ENCODE assay signal across 28 mouse cellular contexts in genomic region chr7:121053071-121053470, GRCm38 (mm10). TPM values are rescaled to one million over a fixed set of nuclear protein-coding genes. Genes with fewer than 3 reads are reported as not detected.
DNase-seq lines count a peak whose midpoint lies in the region; ATAC-seq and TF ChIP-seq lines count a peak whose summit lies in the region.
"Had no signal": no experiment of that assay in that cellular context is flagged by ENCODE, and none has a peak within 500 bp of the region (broad histone marks: within the 10 kb centered on the region; RNA-seq: fewer than 3 reads in every experiment).

No protein-coding gene starts in this region.

- no peak for TF ChIP-seq POLR2A in heart, adult 2 months (IDR thresholded peaks at IDR 0.05; ENCODE audit: insufficient read depth, low read depth, low read length)
- no peak for TF ChIP-seq POLR2A in lung, adult 2 months (IDR thresholded peaks at IDR 0.05; ENCODE audit: borderline replicate concordance, extremely low read depth, low read depth, low read length)

- intact Hi-C loops in heart, adult 2 months (cut with DNase I) = no loop called here

- TF ChIP-seq CTCF in heart, adult 2 months (IDR thresholded peaks at IDR 0.05) = no peak
- TF ChIP-seq CTCF in lung, adult 2 months (IDR thresholded peaks at IDR 0.05; ENCODE audit: insufficient read depth, low read length) = no peak
- no peak for TF ChIP-seq CTCF in midbrain, postnatal 0 days (IDR thresholded peaks at IDR 0.05)

- no peak overlapping the region for H3K27ac ChIP-seq in heart, adult 2 months
- peak overlapping the region; percentile 13; the same call in 1 of the 2 replicates for H3K27ac ChIP-seq in lung, embryonic 16.5 days (ENCODE audit: low read length)
- H3K27ac ChIP-seq in midbrain, embryonic 11.5 days (ENCODE audit: low read depth, low read length) = no peak overlapping the region
- no peak overlapping the region for H3K27ac ChIP-seq in midbrain, postnatal 0 days (ENCODE audit: low read depth, low read length)
- H3K27ac ChIP-seq: embryonic facial prominence, embryonic 12.5 days; embryonic facial prominence, embryonic 15.5 days; gastrocnemius, adult 2 months; heart, embryonic 10.5 days; heart, embryonic 13.5 days; hindbrain, embryonic 14.5 days; hindbrain, postnatal 0 days had no signal

- ATAC-seq in lung, embryonic 16.5 days (ENCODE audit: low read depth) = peak; percentile 92
- ATAC-seq in midbrain, embryonic 11.5 days (ENCODE audit: low FRiP score) = no peak
- no peak for ATAC-seq in midbrain, postnatal 0 days (ENCODE audit: low FRiP score)
- ATAC-seq: forebrain, embryonic 14.5 days; forebrain, postnatal 0 days; hindbrain, postnatal 0 days; inflammation-experienced regulatory T-cells, adult 6 months; Patski had no signal

- H3K27me3 ChIP-seq in heart, adult 2 months (ENCODE audit: control insufficient read depth, insufficient read depth, low read length) = no peaks in the 10 kb centered on the region
- H3K27me3 ChIP-seq in lung, embryonic 16.5 days (ENCODE audit: control insufficient read depth, insufficient read depth, low read depth, low read length) = no peaks in the 10 kb centered on the region
- no peaks in the 10 kb centered on the region for H3K27me3 ChIP-seq in midbrain, embryonic 11.5 days (ENCODE audit: control insufficient read depth, insufficient read depth, low read length)
- H3K27me3 ChIP-seq in midbrain, postnatal 0 days (ENCODE audit: insufficient read depth, low read length) = no peaks in the 10 kb centered on the region
- H3K27me3 ChIP-seq: embryonic facial prominence, embryonic 12.5 days; embryonic facial prominence, embryonic 15.5 days; heart, embryonic 13.5 days; Patski had no signal

- no peak overlapping the region for H3K4me3 ChIP-seq in heart, adult 2 months
- H3K4me3 ChIP-seq in lung, embryonic 16.5 days (ENCODE audit: low read length) = no peak overlapping the region
- H3K4me3 ChIP-seq in lung, adult 2 months (replicated peaks; ENCODE audit: extremely low read depth, low read depth, low read length) = no peak overlapping the region
- no peak overlapping the region for H3K4me3 ChIP-seq in midbrain, embryonic 11.5 days (ENCODE audit: low read depth, low read length)
- no peak overlapping the region for H3K4me3 ChIP-seq in midbrain, postnatal 0 days (ENCODE audit: low read depth, low read length)
- H3K4me3 ChIP-seq: embryonic facial prominence, embryonic 12.5 days; embryonic facial prominence, embryonic 15.5 days; gastrocnemius, adult 2 months; heart, embryonic 10.5 days; heart, embryonic 13.5 days had no signal

- TF ChIP-seq EP300 in heart, adult 2 months (IDR thresholded peaks at IDR 0.05; ENCODE audit: insufficient read depth, low read depth, low read length) = no peak

- H3K4me2 ChIP-seq in lung, embryonic 16.5 days (ENCODE audit: low read depth, low read length) = no peak overlapping the region
- H3K4me2 ChIP-seq in midbrain, embryonic 11.5 days = no peak overlapping the region
- H3K4me2 ChIP-seq in midbrain, postnatal 0 days (ENCODE audit: low read depth, low read length, poor library complexity, severe bottlenecking) = no peak overlapping the region
- H3K4me2 ChIP-seq: embryonic facial prominence, embryonic 12.5 days; embryonic facial prominence, embryonic 15.5 days; heart, embryonic 13.5 days; hindbrain, embryonic 14.5 days had no signal

- H3K9ac ChIP-seq in heart, adult 2 months (ENCODE audit: low read depth, low read length) = no peak overlapping the region
- H3K9ac ChIP-seq in lung, embryonic 16.5 days (ENCODE audit: low read length) = no peak overlapping the region
- H3K9ac ChIP-seq in midbrain, embryonic 11.5 days (ENCODE audit: low read length) = no peak overlapping the region
- H3K9ac ChIP-seq in midbrain, postnatal 0 days (replicated peaks; ENCODE audit: low read length, poor library complexity, severe bottlenecking) = no peak overlapping the region
- H3K9ac ChIP-seq: embryonic facial prominence, embryonic 12.5 days; embryonic facial prominence, embryonic 15.5 days; forebrain, postnatal 0 days; heart, embryonic 13.5 days; hindbrain, embryonic 14.5 days had no signal

- H3K4me1 ChIP-seq in heart, adult 2 months (ENCODE audit: control insufficient read depth, insufficient read depth, low read length) = no peaks in the 10 kb centered on the region
- 0 out of 2 replicates have a peak, but pooled peaks cover 4% of the 10 kb centered on the region for H3K4me1 ChIP-seq in lung, embryonic 16.5 days (replicated peaks; ENCODE audit: control insufficient read depth, insufficient read depth, low read length)
- no peaks in the 10 kb centered on the region for H3K4me1 ChIP-seq in lung, adult 2 months (ENCODE audit: control insufficient read depth, insufficient read depth, low read length)
- H3K4me1 ChIP-seq in midbrain, embryonic 11.5 days (ENCODE audit: control insufficient read depth, insufficient read depth, low read length) = no peaks in the 10 kb centered on the region
- H3K4me1 ChIP-seq in midbrain, postnatal 0 days (ENCODE audit: insufficient read depth, low read length) = no peaks in the 10 kb centered on the region
- H3K4me1 ChIP-seq: embryonic facial prominence, embryonic 12.5 days; embryonic facial prominence, embryonic 15.5 days; heart, embryonic 10.5 days; heart, embryonic 13.5 days had no signal

- H3K79me2 ChIP-seq in heart, adult 2 months (replicated peaks; ENCODE audit: control insufficient read depth, insufficient read depth, low read length) = peaks cover 2% of the 10 kb centered on the region

- peak; percentile 55 for DNase-seq in adrenal gland, adult 2 months
- no peak for DNase-seq in adrenal gland, adult 18-20 months (ENCODE audit: low spot score in 2 of 2)
- peak; percentile 81 for DNase-seq in heart, adult 11 months
- no peak for DNase-seq in heart, adult 2 months
- DNase-seq in lung, adult 2 months = no peak
- DNase-seq in midbrain, embryonic 11.5 days (ENCODE audit: low spot score, missing footprints) = peak; percentile 74
- DNase-seq in midbrain, postnatal 0 days (ENCODE audit: low spot score) = no peak
- DNase-seq: cerebellum, adult 11 months; cerebellum, adult 2 months; cerebellum, adult 9-11 months; cerebellum, postnatal 25 days; forebrain, postnatal 0 days; gastrocnemius, adult 2 months; gastrocnemius, postnatal 14 days; heart, postnatal 14 days; heart, postnatal 4 days had no signal

- WGBS in heart, adult 2 months = 68% methylated on average over 4 of the region's 4 CpGs
- WGBS in lung, embryonic 16.5 days = 54% methylated on average over 4 of the region's 4 CpGs
- WGBS in lung, adult 2 months = 82% methylated on average over 4 of the region's 4 CpGs
- 93% methylated on average over 4 of the region's 4 CpGs for WGBS in midbrain, embryonic 11.5 days
- WGBS in midbrain, postnatal 0 days = 88% methylated on average over 4 of the region's 4 CpGs

- peaks cover 11% of the 10 kb centered on the region for H3K36me3 ChIP-seq in heart, adult 2 months (ENCODE audit: control insufficient read depth, insufficient read depth, low read length)
- H3K36me3 ChIP-seq in lung, embryonic 16.5 days (ENCODE audit: control insufficient read depth, insufficient read depth, low read length) = peaks cover 22% of the 10 kb centered on the region
- H3K36me3 ChIP-seq in midbrain, embryonic 11.5 days (ENCODE audit: control insufficient read depth, insufficient read depth, low read length) = peaks cover 2% of the 10 kb centered on the region; the same call in 1 of the 2 replicates
- H3K36me3 ChIP-seq in midbrain, postnatal 0 days (ENCODE audit: insufficient read depth, low read length) = peaks cover 14% of the 10 kb centered on the region; the same call in 1 of the 2 replicates

- no peaks in the 10 kb centered on the region for H3K9me3 ChIP-seq in lung, embryonic 16.5 days (ENCODE audit: control insufficient read depth, low read length)
- H3K9me3 ChIP-seq in midbrain, embryonic 11.5 days (ENCODE audit: control insufficient read depth, low read length) = no peaks in the 10 kb centered on the region
- H3K9me3 ChIP-seq in midbrain, postnatal 0 days (ENCODE audit: low read length) = no peaks in the 10 kb centered on the region
- H3K9me3 ChIP-seq: embryonic facial prominence, embryonic 12.5 days; embryonic facial prominence, embryonic 15.5 days; heart, embryonic 10.5 days; heart, embryonic 13.5 days had no signal

RNA-seq across cellular contexts. Expression of gene Mettl9, which starts 18.8 kb away (rescaled TPM):
- total RNA-seq in adrenal gland, adult 2 months (2021) = 100 to 1,000 TPM in 1 of 2 experiments, 10 to 100 TPM in 1; 83.6 to 118 TPM
- polyA plus RNA-seq in adrenal gland, adult 2 months (2012; rRNA removed) = 40.2 and 44.5 TPM in 2 replicates
- 100 to 1,000 TPM in 1 of 2 experiments, 10 to 100 TPM in 1; 93.2 to 111 TPM for total RNA-seq in adrenal gland, adult 18-20 months (2021)
- total RNA-seq in heart, adult 2 months (2021) = 10 to 100 TPM; 80.7 to 85.1 TPM
- 23.5 and 40.2 TPM in 2 replicates for polyA plus RNA-seq in heart, adult 2 months (2012; rRNA removed)
- polyA plus RNA-seq in lung, embryonic 16.5 days (2015; fragmentation: Nextera tagmentation; extraction: Ambion mirVana) = 116 and 117 TPM in 2 replicates
- polyA plus RNA-seq in lung, adult 2 months (2012; rRNA removed) = 17.9 and 24.6 TPM in 2 replicates
- 284 and 290 TPM in 2 replicates for polyA plus RNA-seq in midbrain, embryonic 11.5 days (2014; fragmentation: Nextera tagmentation; extraction: Ambion mirVana)
- total RNA-seq in midbrain, postnatal 0 days (2014; rRNA removed) = 63.8 and 89.9 TPM in 2 replicates
- polyA plus RNA-seq in midbrain, postnatal 0 days (2015; fragmentation: Nextera tagmentation; extraction: Ambion mirVana) = 134 and 140 TPM in 2 replicates

RNA-seq across cellular contexts. Expression of gene Igsf6, which starts 21.3 kb away (rescaled TPM):
- total RNA-seq in adrenal gland, adult 2 months (2021) = 1 to 10 TPM; 1.8 to 2.7 TPM
- 0.44 and 0.45 TPM in 2 replicates for polyA plus RNA-seq in adrenal gland, adult 2 months (2012; rRNA removed)
- total RNA-seq in adrenal gland, adult 18-20 months (2021) = 1 to 10 TPM; 2.5 to 4.1 TPM
- 1 to 10 TPM in 1 of 2 experiments, under 1 TPM in 1; 0.98 to 1.5 TPM for total RNA-seq in heart, adult 2 months (2021)
- polyA plus RNA-seq in heart, adult 2 months (2012; rRNA removed) = 0.76 TPM in 2 replicates
- 2.3 and 2.4 TPM in 2 replicates for polyA plus RNA-seq in lung, embryonic 16.5 days (2015; fragmentation: Nextera tagmentation; extraction: Ambion mirVana)
- 1.5 and 2.7 TPM in 2 replicates for polyA plus RNA-seq in lung, adult 2 months (2012; rRNA removed)
- 0.94 and 0.96 TPM in 2 replicates for polyA plus RNA-seq in midbrain, embryonic 11.5 days (2014; fragmentation: Nextera tagmentation; extraction: Ambion mirVana)
- total RNA-seq in midbrain, postnatal 0 days (2014; rRNA removed) = 0.66 and 0.77 TPM in 2 replicates
- polyA plus RNA-seq in midbrain, postnatal 0 days (2015; fragmentation: Nextera tagmentation; extraction: Ambion mirVana) = 0.63 and 0.74 TPM in 2 replicates
- total RNA-seq: ES-E14; hindbrain, postnatal 0 days had no signal

RNA-seq across cellular contexts. Expression of gene Otoa, which starts 28.4 kb away (rescaled TPM):
- total RNA-seq in adrenal gland, adult 2 months (2021) = under 1 TPM; 0.35 to 0.58 TPM
- 0.61 and 0.82 TPM in 2 replicates for polyA plus RNA-seq in adrenal gland, adult 2 months (2012; rRNA removed)
- 1 to 10 TPM in 1 of 2 experiments, under 1 TPM in 1; 0.26 to 1.0 TPM for total RNA-seq in adrenal gland, adult 18-20 months (2021)
- total RNA-seq in heart, adult 2 months (2021) = under 1 TPM in 1 of 2 experiments, not detected in 1; 0.30 TPM
- polyA plus RNA-seq in heart, adult 2 months (2012; rRNA removed) = 0.10 TPM in 1 of 2 replicates, not detected in the other
- polyA plus RNA-seq in lung, embryonic 16.5 days (2015; fragmentation: Nextera tagmentation; extraction: Ambion mirVana) = 0.05 and 0.31 TPM in 2 replicates
- polyA plus RNA-seq in lung, adult 2 months (2012; rRNA removed) = 0.03 and 0.05 TPM in 2 replicates
- 0.06 and 0.14 TPM in 2 replicates for polyA plus RNA-seq in midbrain, embryonic 11.5 days (2014; fragmentation: Nextera tagmentation; extraction: Ambion mirVana)
- 0.47 TPM in 1 of 2 replicates, not detected in the other for total RNA-seq in midbrain, postnatal 0 days (2014; rRNA removed)
- 0.23 and 0.42 TPM in 2 replicates for polyA plus RNA-seq in midbrain, postnatal 0 days (2015; fragmentation: Nextera tagmentation; extraction: Ambion mirVana)
- polyA plus RNA-seq: forebrain, embryonic 11.5 days; inflammation-experienced regulatory T-cells, adult 6 months had no signal

Comparison
In these comparisons a context has a peak if more than half of its experiments do, and no peak if none do; other contexts are left out.
1. DNase-seq: peak in adrenal gland, adult 2 months (single experiment), heart, adult 11 months (single experiment) and midbrain, embryonic 11.5 days (single experiment); none in adrenal gland, adult 18-20 months (0 of 2), heart, adult 2 months (0 of 2), lung, adult 2 months (single experiment) and midbrain, postnatal 0 days (single experiment).